ENCODE assay signal across 8 mouse cellular contexts in genomic region chr6:39225876-39226609, GRCm38 (mm10). TPM values are rescaled to one million over a fixed set of nuclear protein-coding genes. Genes with fewer than 3 reads are reported as not detected.
A peak's percentile ranks its signal among the peaks of the same experiment; 100 is the strongest.
DNase-seq lines count a peak whose midpoint lies in the region; ATAC-seq lines count a peak whose summit lies in the region.

No protein-coding gene starts in this region.

- H3K4me3 ChIP-seq in midbrain, embryonic 10.5 days, result peak overlapping the region; percentile 29
- H3K4me3 ChIP-seq in midbrain, embryonic 16.5 days (ENCODE audit: low read depth, low read length), result no peak overlapping the region
- H3K4me3 ChIP-seq in heart, embryonic 13.5 days, result no peak overlapping the region
- H3K4me3 ChIP-seq in stomach, embryonic 15.5 days (replicated peaks), result no peak overlapping the region

- H3K4me1 ChIP-seq in midbrain, embryonic 10.5 days, result peaks cover 12% of the 10 kb centered on the region
- 0 out of 2 replicates have a peak, but pooled peaks cover 3% of the 10 kb centered on the region for H3K4me1 ChIP-seq in midbrain, embryonic 16.5 days (ENCODE audit: control insufficient read depth, insufficient read depth, low read length)
- H3K4me1 ChIP-seq in heart, embryonic 13.5 days, result peaks cover 9% of the 10 kb centered on the region
- H3K4me1 ChIP-seq in stomach, embryonic 15.5 days, result no peaks in the 10 kb centered on the region

- H3K27me3 ChIP-seq in midbrain, embryonic 10.5 days (ENCODE audit: low read depth, poor library complexity, severe bottlenecking), result peaks cover 59% of the 10 kb centered on the region
- H3K27me3 ChIP-seq in midbrain, embryonic 16.5 days (ENCODE audit: control insufficient read depth, insufficient read depth, low read depth, low read length), result no peaks in the 10 kb centered on the region
- no peaks in the 10 kb centered on the region for H3K27me3 ChIP-seq in heart, embryonic 13.5 days (replicated peaks)
- no peaks in the 10 kb centered on the region for H3K27me3 ChIP-seq in stomach, embryonic 15.5 days (replicated peaks)

- no peak for DNase-seq in cerebellum, adult 11 months
- DNase-seq in midbrain, embryonic 10.5 days (ENCODE audit: low spot score), result peak; percentile 53
- no peak for DNase-seq in ovary, postnatal 10 days (ENCODE audit: low spot score)
- no peak for DNase-seq in kidney, adult 18-20 months

- no peak overlapping the region for H3K4me2 ChIP-seq in midbrain, embryonic 16.5 days (ENCODE audit: low read length)
- peak overlapping the region; percentile 8 for H3K4me2 ChIP-seq in heart, embryonic 13.5 days
- no peak overlapping the region for H3K4me2 ChIP-seq in stomach, embryonic 15.5 days

- no peaks in the 10 kb centered on the region for H3K36me3 ChIP-seq in midbrain, embryonic 10.5 days
- H3K36me3 ChIP-seq in midbrain, embryonic 16.5 days (ENCODE audit: control insufficient read depth, insufficient read depth, low read length), result no peaks in the 10 kb centered on the region
- no peaks in the 10 kb centered on the region for H3K36me3 ChIP-seq in heart, embryonic 13.5 days
- no peaks in the 10 kb centered on the region for H3K36me3 ChIP-seq in stomach, embryonic 15.5 days

- H3K9ac ChIP-seq in midbrain, embryonic 16.5 days (ENCODE audit: low read depth, low read length), result no peak overlapping the region
- H3K9ac ChIP-seq in heart, embryonic 13.5 days, result peak overlapping the region; percentile 25; the same call in 1 of the 2 replicates
- no peak overlapping the region for H3K9ac ChIP-seq in stomach, embryonic 15.5 days

- peak; percentile 36 for ATAC-seq in cerebellum, adult (ENCODE audit: insufficient number of reproducible peaks, low FRiP score, low TSS enrichment)
- ATAC-seq in midbrain, embryonic 16.5 days, result no peak
- ATAC-seq in heart, embryonic 13.5 days (ENCODE audit: extremely low read depth, insufficient number of reproducible peaks, low FRiP score, low TSS enrichment), result no peak
- ATAC-seq in stomach, embryonic 15.5 days (ENCODE audit: insufficient read depth, low FRiP score, low read depth), result no peak

- H3K27ac ChIP-seq in midbrain, embryonic 10.5 days (replicated peaks), result peak overlapping the region; percentile 78
- H3K27ac ChIP-seq in midbrain, embryonic 16.5 days (ENCODE audit: low read length), result no peak overlapping the region
- H3K27ac ChIP-seq in heart, embryonic 13.5 days (replicated peaks), result 0 out of 2 replicates have a peak overlapping the region, but pooled peaks have one; percentile 8
- peak overlapping the region; percentile 21; the same call in 1 of the 2 replicates for H3K27ac ChIP-seq in stomach, embryonic 15.5 days

- H3K9me3 ChIP-seq in midbrain, embryonic 10.5 days (replicated peaks), result no peaks in the 10 kb centered on the region
- no peaks in the 10 kb centered on the region for H3K9me3 ChIP-seq in midbrain, embryonic 16.5 days (replicated peaks; ENCODE audit: control insufficient read depth, low read length, poor library complexity, severe bottlenecking)
- H3K9me3 ChIP-seq in heart, embryonic 13.5 days, result no peaks in the 10 kb centered on the region
- H3K9me3 ChIP-seq in stomach, embryonic 15.5 days, result no peaks in the 10 kb centered on the region

- 14% methylated on average over 7 of the region's 7 CpGs for WGBS in midbrain, embryonic 10.5 days
- 9% methylated on average over 7 of the region's 7 CpGs for WGBS in midbrain, embryonic 16.5 days
- WGBS in heart, embryonic 13.5 days, result 24% methylated on average over 7 of the region's 7 CpGs
- 40% methylated on average over 7 of the region's 7 CpGs for WGBS in stomach, embryonic 15.5 days

RNA-seq across cellular contexts. Expression of gene Kdm7a, which starts 19.5 kb away (rescaled TPM):
- 10.4 and 12.4 TPM in 2 replicates for polyA plus RNA-seq in midbrain, embryonic 10.5 days (2016; fragmentation: Nextera tagmentation; extraction: Ambion mirVana)
- polyA plus RNA-seq in midbrain, embryonic 16.5 days (2015; fragmentation: Nextera tagmentation; extraction: Ambion mirVana), result 4.6 and 5.8 TPM in 2 replicates
- polyA plus RNA-seq in heart, embryonic 13.5 days (2015; fragmentation: Nextera tagmentation; extraction: Ambion mirVana), result 3.6 and 3.7 TPM in 2 replicates
- 5.9 and 6.2 TPM in 2 replicates for polyA plus RNA-seq in stomach, embryonic 15.5 days (2015; fragmentation: Nextera tagmentation; extraction: Ambion mirVana)
